Mouse (Mus musculus) right cerebral cortex, postnatal 25 days (tissue): ENCODE measurements at regions not wholly inside any gene's neighbourhood (a gene's known extent, or its start where the extent isn't known, plus 50 kb on each side); places are given as distances from the start of the nearest gene placed in this dataset.

Experiments used
- DNase-seq: peaks from one replicate; pipeline ENCODE4 v3.0.0; 2022

GRCm38 (mm10) chr12:104562961-104563360, 89.8 kb upstream of the Gsc start:
- no peak for DNase-seq

GRCm38 (mm10) chr12:104560934-104561565, 87.9 kb upstream of the Gsc start:
- DNase-seq, result no peak

GRCm38 (mm10) chr12:104557761-104558160, 84.6 kb upstream of the Gsc start:
- DNase-seq, result peak; percentile 29

GRCm38 (mm10) chr12:104557307-104557706, 84.2 kb upstream of the Gsc start:
- no peak for DNase-seq

GRCm38 (mm10) chr12:104548586-104548985, 75.5 kb upstream of the Gsc start:
- no peak for DNase-seq

- no peak for DNase-seq
Observed at GRCm38 (mm10) chr12:104547561-104547960, 74.4 kb upstream of the Gsc start.

- no peak for DNase-seq
Observed at GRCm38 (mm10) chr12:104545993-104546769, 73.1 kb upstream of the Gsc start.

- DNase-seq, result no peak
Observed at GRCm38 (mm10) chr12:104539911-104540310, 66.8 kb upstream of the Gsc start.

- DNase-seq, result no peak
Observed at GRCm38 (mm10) chr12:104538436-104538835, 65.3 kb upstream of the Gsc start.

GRCm38 (mm10) chr12:104531512-104532447, 58.6 kb upstream of the Gsc start:
- DNase-seq, result no peak

GRCm38 (mm10) chr12:104530586-104530985, 57.5 kb upstream of the Gsc start:
- DNase-seq, result no peak
